Mouse (Mus musculus) limb, embryonic 12.5 days (tissue): ENCODE measurements at regions not wholly inside any gene's neighbourhood (a gene's known extent, or its start where the extent isn't known, plus 50 kb on each side); places are given as distances from the start of the nearest gene placed in this dataset.

ENCODE experiments used
- ATAC-seq: fragments of 200-750 bp; cut with Nextera tagmentation; 2 replicates; pipeline ENCODE4 v1.8.0; 2017; ENCODE audit warnings: low read depth, moderate TSS enrichment; ENCODE audit not compliant: insufficient number of reproducible peaks, insufficient read depth, low FRiP score, low TSS enrichment
- H3K27ac ChIP-seq: fragments of 300-500 bp; sonication (generic); 2 replicates; pipeline ENCODE4 v1.5.1; 2016; ENCODE audit warnings: mild to moderate bottlenecking, moderate library complexity
- H3K27me3 ChIP-seq: fragments of 300-500 bp; sonication (generic); 2 replicates; pipeline ENCODE4 v1.6.1; 2016; ENCODE audit warnings: mild to moderate bottlenecking, moderate library complexity
- H3K36me3 ChIP-seq: fragments of 300-500 bp; sonication (generic); 2 replicates; pipeline ENCODE4 v1.6.1; 2016; ENCODE audit warnings: mild to moderate bottlenecking, moderate library complexity
- H3K4me1 ChIP-seq: fragments of 300-500 bp; sonication (generic); replicated peaks from 2 replicates; pipeline ENCODE4 v1.6.1; 2016
- H3K4me2 ChIP-seq: fragments of 300-500 bp; sonication (generic); 2 replicates; pipeline ENCODE4 v1.6.1; 2016; ENCODE audit warnings: mild to moderate bottlenecking, moderate library complexity
- H3K4me3 ChIP-seq: fragments of 300-500 bp; sonication (generic); replicated peaks from 2 replicates; pipeline ENCODE4 v1.5.1; 2016; ENCODE audit warnings: mild to moderate bottlenecking
- H3K9ac ChIP-seq: fragments of 300-500 bp; sonication (generic); replicated peaks from 2 replicates; pipeline ENCODE4 v1.6.1; 2016; ENCODE audit warnings: mild to moderate bottlenecking, moderate library complexity
- H3K9me3 ChIP-seq: fragments of 300-500 bp; sonication (generic); 2 replicates; pipeline ENCODE4 v1.6.1; 2016; ENCODE audit warnings: mild to moderate bottlenecking, moderate library complexity
- WGBS: fragments of 180-500 bp; shearing (Covaris S2); methylation state at CpG from one replicate; pipeline ENCODE4 v1.1.7; 2016; 5-methylcytosine and 5-hydroxymethylcytosine counted together

DNA sequence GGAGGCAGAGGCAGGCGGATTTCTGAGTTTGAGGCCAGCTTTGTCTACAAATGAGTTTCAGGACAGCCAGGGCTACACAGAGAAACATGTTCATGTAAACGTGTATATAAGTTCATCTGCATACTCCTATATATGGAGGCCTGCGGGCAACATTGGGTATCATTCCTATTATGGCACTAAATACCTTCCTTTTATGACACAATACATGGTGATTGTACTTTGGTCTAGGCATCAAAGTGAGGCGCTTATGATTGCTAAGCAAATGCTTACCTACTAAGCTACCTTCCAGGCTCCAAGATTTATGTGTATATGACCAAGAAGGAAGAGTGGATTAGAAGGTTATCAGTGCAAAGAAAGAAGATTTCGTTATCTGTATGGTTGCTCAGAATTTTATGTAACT, 207.1 kb downstream of the 4933402N22Rik start:
- H3K36me3 ChIP-seq, result no peaks in the 10 kb centered on the region
- H3K9me3 ChIP-seq, result no peaks in the 10 kb centered on the region
- H3K9ac ChIP-seq, result no peak overlapping the region
- 90% methylated on average over 5 of the region's 5 CpGs for WGBS
- no peak overlapping the region for H3K4me2 ChIP-seq
- no peak for ATAC-seq
- H3K27me3 ChIP-seq, result no peaks in the 10 kb centered on the region
- H3K4me3 ChIP-seq, result no peak overlapping the region
- H3K4me1 ChIP-seq, result no peaks in the 10 kb centered on the region
- no peak overlapping the region for H3K27ac ChIP-seq

DNA sequence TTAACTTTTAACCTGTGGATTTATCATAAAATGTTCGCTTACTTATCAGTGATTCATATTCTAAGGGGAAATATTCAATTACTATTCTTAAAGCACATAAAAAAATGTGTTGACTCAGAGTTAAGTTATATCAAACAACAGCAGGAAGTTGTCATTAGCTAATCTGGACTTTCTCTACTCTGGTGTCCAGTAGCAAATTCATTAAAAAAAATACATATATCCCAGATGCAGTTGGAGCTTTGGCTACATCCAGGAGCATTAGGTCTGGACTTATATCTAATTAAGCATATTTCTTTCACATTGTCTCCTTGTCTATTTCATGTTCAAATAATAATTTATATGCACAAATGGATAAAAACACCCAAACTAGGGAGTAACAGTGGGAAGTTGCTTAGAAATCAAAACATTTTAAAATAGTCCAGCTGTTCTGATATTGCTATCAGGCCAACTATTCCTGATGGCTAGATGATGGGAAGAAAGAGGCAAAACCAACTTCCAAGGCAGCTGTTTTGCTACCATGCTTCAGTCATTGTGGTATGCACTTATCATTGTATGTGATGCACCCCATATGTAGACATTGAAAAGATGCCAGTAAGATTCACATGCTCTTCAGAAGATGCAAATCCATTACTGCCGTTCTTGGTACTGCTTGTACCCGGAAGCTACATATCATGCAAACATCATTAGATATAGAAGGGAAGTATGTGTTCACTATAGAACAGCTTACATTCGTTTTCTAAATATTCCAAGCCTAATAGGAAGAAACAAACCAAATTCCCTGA, 209.8 kb downstream of the 4933402N22Rik start:
- H3K9ac ChIP-seq, result no peak overlapping the region
- H3K27ac ChIP-seq, result no peak overlapping the region
- no peak overlapping the region for H3K4me3 ChIP-seq
- H3K9me3 ChIP-seq, result no peaks in the 10 kb centered on the region
- no peaks in the 10 kb centered on the region for H3K27me3 ChIP-seq
- H3K36me3 ChIP-seq, result no peaks in the 10 kb centered on the region
- no peaks in the 10 kb centered on the region for H3K4me1 ChIP-seq
- no peak for ATAC-seq
- no peak overlapping the region for H3K4me2 ChIP-seq
- WGBS, result 83% methylated on average over 4 of the region's 4 CpGs

DNA sequence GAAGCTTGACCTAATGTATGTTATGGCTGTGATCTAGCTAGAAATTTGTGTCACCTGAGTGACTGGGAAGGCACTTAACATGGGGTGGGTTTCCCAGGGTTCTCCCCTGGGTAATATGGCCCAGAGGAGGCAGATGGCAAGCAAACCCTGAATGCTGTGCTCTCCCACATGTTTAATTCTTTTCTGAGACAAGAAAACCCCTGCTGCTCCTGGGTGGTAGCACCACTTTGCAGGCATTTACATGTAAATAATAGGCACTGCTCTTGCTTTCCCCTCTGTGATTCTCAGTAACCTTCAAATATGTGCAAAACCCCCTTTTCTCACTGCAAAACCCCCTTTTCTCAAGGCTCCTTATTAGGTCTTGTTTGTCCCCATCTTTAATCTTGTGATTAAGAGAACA, 221.1 kb downstream of the 4933402N22Rik start:
- no peak overlapping the region for H3K27ac ChIP-seq

DNA sequence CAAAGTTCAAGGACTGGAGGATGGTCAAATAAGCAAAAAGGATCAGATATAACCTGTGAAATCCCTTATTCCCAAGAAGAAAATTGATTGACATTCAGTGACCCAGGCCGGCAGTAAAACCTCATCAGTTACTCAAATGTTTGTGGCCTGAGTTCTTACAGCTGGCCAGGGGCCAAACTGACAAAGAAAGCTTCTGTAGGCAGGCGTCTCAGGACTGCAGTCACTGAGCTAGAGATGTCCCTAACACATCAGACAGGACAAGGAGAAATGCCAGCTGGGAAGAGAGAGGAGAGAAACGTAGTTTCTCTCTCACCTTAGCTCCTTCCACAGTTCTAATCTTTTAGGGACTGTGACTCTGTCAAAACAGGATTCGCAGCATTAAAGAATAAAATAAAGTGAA, 229.9 kb upstream of the Sema3d start:
- H3K4me1 ChIP-seq, result no peaks in the 10 kb centered on the region
- WGBS, result 54% methylated on average over 4 of the region's 4 CpGs
- H3K36me3 ChIP-seq, result no peaks in the 10 kb centered on the region
- no peak overlapping the region for H3K4me2 ChIP-seq
- no peaks in the 10 kb centered on the region for H3K27me3 ChIP-seq
- H3K4me3 ChIP-seq, result no peak overlapping the region
- H3K9me3 ChIP-seq, result no peaks in the 10 kb centered on the region
- no peak overlapping the region for H3K27ac ChIP-seq
- ATAC-seq, result no peak
- H3K9ac ChIP-seq, result no peak overlapping the region

More for the DNA sequence above, 221.1 kb downstream of the 4933402N22Rik start:
- Histone ChIP-seq H3K4me1 (no peaks in the 10 kb centered on the region), H3K4me3 (no peak overlapping the region), H3K4me2 (no peak overlapping the region), H3K9ac (no peak overlapping the region), H3K9me3 (no peaks in the 10 kb centered on the region), H3K36me3 (no peaks in the 10 kb centered on the region), H3K27me3 (no peaks in the 10 kb centered on the region)
- ATAC-seq, result no peak

DNA sequence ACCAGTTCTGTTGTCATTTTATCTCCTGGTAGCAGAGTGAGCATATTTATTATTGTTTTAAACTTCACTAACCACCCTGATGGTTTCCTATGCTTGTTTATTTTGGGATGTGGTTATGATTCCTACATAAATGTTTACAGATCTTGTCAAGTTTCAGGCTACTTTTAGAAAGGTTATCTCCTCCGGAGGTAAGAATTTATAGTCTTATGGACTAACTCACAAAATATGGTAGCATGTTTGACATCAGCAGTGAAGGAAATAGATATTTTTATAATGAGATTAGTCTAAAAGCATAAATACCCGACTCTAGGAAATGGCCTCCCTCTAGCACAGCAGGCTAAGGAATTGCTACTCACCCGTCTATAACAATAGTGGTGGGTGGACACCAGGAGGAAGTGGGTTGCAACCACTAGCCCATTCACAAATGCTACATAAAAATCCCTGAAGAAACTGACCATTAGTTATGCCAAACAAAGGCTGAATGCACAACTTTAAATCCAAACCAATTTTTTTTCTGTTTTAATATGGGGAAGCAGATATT, 228.6 kb upstream of the Sema3d start:
- no peaks in the 10 kb centered on the region for H3K27me3 ChIP-seq
- H3K27ac ChIP-seq, result no peak overlapping the region
- WGBS, result 65% methylated on average over 3 of the region's 3 CpGs
- no peak for ATAC-seq
- H3K36me3 ChIP-seq, result no peaks in the 10 kb centered on the region
- no peak overlapping the region for H3K4me2 ChIP-seq
- no peak overlapping the region for H3K4me3 ChIP-seq
- no peaks in the 10 kb centered on the region for H3K9me3 ChIP-seq
- H3K9ac ChIP-seq, result no peak overlapping the region
- H3K4me1 ChIP-seq, result no peaks in the 10 kb centered on the region

DNA sequence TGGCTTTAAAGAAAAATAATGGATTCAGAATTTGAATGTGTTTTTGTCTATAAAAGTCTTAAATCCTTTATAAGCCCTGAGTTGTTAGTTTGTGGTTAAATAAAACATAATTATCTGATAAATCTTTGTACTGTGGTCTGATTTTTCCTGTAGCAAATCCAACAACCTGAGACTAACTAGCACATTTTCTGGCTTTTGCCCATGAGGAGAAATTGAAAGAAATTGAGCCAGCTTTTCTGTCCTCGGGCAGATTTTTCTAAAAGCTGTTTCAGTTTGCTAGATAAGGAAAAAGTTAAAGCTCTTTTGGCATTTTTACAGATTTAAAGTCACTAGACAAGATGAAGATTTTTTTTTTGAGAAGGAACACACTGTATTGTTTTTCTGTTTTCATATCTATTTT, 191.5 kb upstream of the Sema3d start:
- Histone ChIP-seq H3K4me2 (no peak overlapping the region), H3K27me3 (no peaks in the 10 kb centered on the region), H3K9ac (no peak overlapping the region), H3K27ac (no peak overlapping the region), H3K9me3 (no peaks in the 10 kb centered on the region), H3K4me3 (no peak overlapping the region), H3K4me1 (no peaks in the 10 kb centered on the region), H3K36me3 (no peaks in the 10 kb centered on the region)
- WGBS, result 57% methylated on average over 1 of the region's 1 CpGs
- ATAC-seq, result no peak

DNA sequence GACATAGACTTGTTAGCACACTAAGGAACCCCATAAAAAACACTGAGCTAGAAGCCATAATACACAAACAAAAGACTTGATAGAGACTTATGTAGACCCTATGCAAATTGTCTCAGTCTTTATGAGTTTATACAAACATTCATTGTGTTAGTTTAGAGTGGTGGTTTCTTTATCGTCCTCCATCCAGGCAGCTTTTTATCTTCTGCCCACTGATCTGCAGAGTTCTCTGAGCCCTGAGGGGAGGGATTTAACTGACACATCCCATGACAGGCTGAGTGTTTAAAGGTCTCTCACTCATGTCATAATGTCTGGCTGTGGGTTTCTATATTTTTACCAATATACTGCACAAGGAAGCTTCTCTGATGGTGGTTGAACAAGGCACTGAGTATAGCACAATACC, 175.7 kb upstream of the Sema3d start:
- no peaks in the 10 kb centered on the region for H3K36me3 ChIP-seq
- 0 out of 2 replicates have a peak, but pooled peaks cover 4% of the 10 kb centered on the region for H3K9me3 ChIP-seq
- H3K27ac ChIP-seq, result no peak overlapping the region
- 69% methylated on average over 1 of the region's 1 CpGs for WGBS
- no peaks in the 10 kb centered on the region for H3K27me3 ChIP-seq
- ATAC-seq, result no peak
- H3K4me3 ChIP-seq, result no peak overlapping the region
- no peak overlapping the region for H3K9ac ChIP-seq
- H3K4me2 ChIP-seq, result no peak overlapping the region
- no peaks in the 10 kb centered on the region for H3K4me1 ChIP-seq

DNA sequence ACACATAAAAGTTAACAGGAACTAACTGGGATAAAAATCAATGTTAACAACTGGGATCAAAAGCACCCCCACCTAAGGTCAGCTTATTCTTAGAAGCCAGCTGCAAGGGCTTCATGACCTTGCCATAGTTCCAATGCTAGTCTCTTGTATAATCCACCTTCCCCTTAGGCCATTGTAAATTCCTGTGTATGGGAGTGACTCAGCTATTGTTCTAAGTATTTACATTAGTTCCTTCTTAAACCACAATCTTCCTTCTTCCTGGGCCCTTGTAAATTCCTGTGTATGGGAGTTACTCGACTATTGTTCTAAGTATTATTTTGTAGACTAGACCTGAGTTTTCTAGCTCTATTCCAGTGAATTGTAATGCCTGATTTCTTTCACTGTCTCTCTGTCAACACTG, 173.6 kb upstream of the Sema3d start:
- Histone ChIP-seq H3K27ac (no peak overlapping the region), H3K27me3 (no peaks in the 10 kb centered on the region), H3K4me2 (no peak overlapping the region), H3K36me3 (no peaks in the 10 kb centered on the region), H3K9ac (no peak overlapping the region), H3K9me3 (0 out of 2 replicates have a peak, but pooled peaks cover 4% of the 10 kb centered on the region), H3K4me3 (no peak overlapping the region), H3K4me1 (no peaks in the 10 kb centered on the region)
- 75% methylated on average over 1 of the region's 1 CpGs for WGBS
- ATAC-seq, result no peak

DNA sequence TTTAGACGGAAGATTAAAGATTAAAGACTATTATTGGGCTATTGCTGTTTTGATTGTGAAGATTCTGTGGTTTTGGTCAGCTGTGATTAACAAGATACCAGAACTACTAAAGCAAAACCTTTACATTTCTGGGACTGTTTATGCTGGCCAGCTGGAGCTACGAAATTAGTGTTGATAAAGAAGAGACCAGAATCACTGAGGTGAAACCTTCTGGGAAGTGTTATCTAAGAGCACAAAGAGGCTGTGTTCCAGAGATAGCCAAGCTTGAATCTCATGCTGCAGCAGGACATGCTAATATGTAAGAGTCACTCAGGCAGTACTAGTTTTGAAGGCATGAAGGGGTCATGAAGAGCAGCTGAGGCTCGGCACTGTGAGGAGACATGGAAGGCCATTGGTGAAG, 169.7 kb upstream of the Sema3d start:
- H3K36me3 ChIP-seq, result no peaks in the 10 kb centered on the region
- H3K4me3 ChIP-seq, result no peak overlapping the region
- H3K4me1 ChIP-seq, result no peaks in the 10 kb centered on the region
- H3K27me3 ChIP-seq, result no peaks in the 10 kb centered on the region
- no peak overlapping the region for H3K4me2 ChIP-seq
- 91% methylated on average over 3 of the region's 3 CpGs for WGBS
- no peak overlapping the region for H3K27ac ChIP-seq
- H3K9ac ChIP-seq, result no peak overlapping the region
- no peaks in the 10 kb centered on the region for H3K9me3 ChIP-seq
- no peak for ATAC-seq

DNA sequence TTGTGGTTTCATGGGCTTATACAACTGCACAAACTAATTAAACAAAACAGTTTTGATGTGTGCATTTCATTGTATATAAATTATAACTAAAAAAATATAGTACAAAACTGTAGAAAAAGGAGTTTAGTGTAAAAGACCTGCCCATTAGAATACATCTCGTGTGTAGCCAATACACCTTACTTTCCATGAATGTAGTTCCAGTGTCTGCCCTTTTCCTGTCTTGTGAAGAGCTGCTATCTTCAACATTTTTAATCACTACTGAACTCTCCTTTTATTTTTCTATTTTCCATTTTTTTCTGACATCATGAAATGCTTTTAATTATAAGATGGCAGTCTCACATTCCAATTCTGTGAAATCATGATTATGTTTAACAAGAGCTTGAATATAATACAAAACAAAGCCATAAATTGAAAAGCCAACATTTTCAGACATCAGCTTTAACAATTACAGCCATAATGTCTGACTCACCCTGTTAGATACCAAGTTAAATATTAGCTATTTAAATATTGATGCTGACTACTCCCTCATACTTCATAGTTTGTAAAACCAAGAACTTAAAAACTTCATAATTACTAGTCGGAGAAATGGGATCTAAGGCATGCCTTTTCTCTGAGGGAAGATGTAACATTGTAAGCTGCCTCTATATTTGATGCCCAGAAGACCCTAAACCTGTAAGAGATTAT, 163.6 kb upstream of the Sema3d start:
- Histone ChIP-seq H3K9ac (no peak overlapping the region), H3K4me1 (no peaks in the 10 kb centered on the region), H3K36me3 (no peaks in the 10 kb centered on the region), H3K4me2 (no peak overlapping the region), H3K9me3 (no peaks in the 10 kb centered on the region), H3K27ac (no peak overlapping the region), H3K27me3 (no peaks in the 10 kb centered on the region), H3K4me3 (no peak overlapping the region)
- WGBS, result 90% methylated on average over 2 of the region's 2 CpGs
- no peak for ATAC-seq

DNA sequence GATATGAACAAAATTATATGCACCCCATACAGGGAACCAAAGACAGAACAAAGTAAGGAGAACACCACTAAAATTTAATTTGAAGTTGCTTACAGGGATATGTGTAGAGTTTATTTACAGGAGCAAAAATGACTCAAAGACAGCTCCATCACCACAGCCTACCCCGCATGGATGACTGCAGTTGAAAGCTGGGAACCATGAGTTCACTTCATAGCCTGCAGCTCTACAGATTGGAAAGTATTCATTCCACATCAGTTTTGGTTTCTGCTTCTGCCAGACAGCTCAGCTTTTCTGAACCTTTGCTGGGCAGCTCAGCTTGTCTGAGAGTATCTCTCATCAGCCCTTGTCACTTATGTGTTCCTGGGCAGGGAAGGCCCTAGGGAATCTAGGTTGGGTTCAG, 160.6 kb upstream of the Sema3d start:
- Histone ChIP-seq H3K27me3 (no peaks in the 10 kb centered on the region), H3K4me2 (no peak overlapping the region), H3K4me3 (no peak overlapping the region), H3K4me1 (no peaks in the 10 kb centered on the region), H3K9me3 (no peaks in the 10 kb centered on the region), H3K9ac (no peak overlapping the region), H3K27ac (no peak overlapping the region), H3K36me3 (no peaks in the 10 kb centered on the region)
- WGBS, result 92% methylated on average over 1 of the region's 1 CpGs
- no peak for ATAC-seq
